Comparison of ENCODE assay signal across 12 mouse cellular contexts in the genomic region with DNA sequence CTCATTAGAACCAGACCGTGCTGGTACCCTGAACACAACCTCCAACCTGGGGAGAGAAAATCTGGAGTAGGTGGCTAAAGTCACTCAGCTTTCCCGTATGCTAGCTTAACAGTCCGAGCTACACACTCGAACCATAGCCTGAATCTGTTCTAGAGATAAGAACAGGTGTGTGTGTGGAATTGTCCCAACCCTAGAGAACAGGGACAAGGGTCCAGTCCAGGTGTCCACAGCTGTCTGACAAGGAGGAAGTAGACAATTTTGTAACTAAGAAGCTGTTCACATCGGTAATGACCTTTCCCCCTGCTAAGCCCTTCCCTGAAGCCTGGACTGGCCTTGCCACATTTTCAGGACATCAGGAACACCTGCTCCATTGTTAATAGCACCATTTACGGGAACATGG.
DNase-seq lines count a peak whose midpoint lies in the region; ATAC-seq and TF ChIP-seq lines count a peak whose summit lies in the region.
"Had no signal": no experiment of that assay in that cellular context is flagged by ENCODE, and none has a peak within 500 bp of the region (broad histone marks: within the 10 kb centered on the region; RNA-seq: fewer than 3 reads in every experiment).

No protein-coding gene starts in this region.

- intact Hi-C loops in heart, postnatal 36 days (cut with DNase I) = no loop called here

- TF ChIP-seq EP300 in heart, postnatal 0 days (IDR thresholded peaks at IDR 0.05; ENCODE audit: low read depth) = no peak

- H3K27ac ChIP-seq in heart, postnatal 0 days (ENCODE audit: low read depth) = 0 out of 2 replicates have a peak overlapping the region, but pooled peaks have one; percentile 22
- H3K27ac ChIP-seq in spleen, adult 2 months (ENCODE audit: insufficient read depth, low read length) = peak overlapping the region; percentile 82
- peak overlapping the region; percentile 69 for H3K27ac ChIP-seq in small intestine, adult 2 months (ENCODE audit: insufficient read depth, low read depth, low read length)
- no peak overlapping the region for H3K27ac ChIP-seq in forebrain, embryonic 13.5 days
- H3K27ac ChIP-seq: embryonic facial prominence, embryonic 15.5 days; midbrain, embryonic 10.5 days; neural tube, embryonic 13.5 days had no signal

- no peaks in the 10 kb centered on the region for H3K36me3 ChIP-seq in heart, postnatal 0 days (replicated peaks; ENCODE audit: control insufficient read depth, insufficient read depth, low read length)
- no peaks in the 10 kb centered on the region for H3K36me3 ChIP-seq in spleen, adult 2 months (ENCODE audit: control insufficient read depth, insufficient read depth, low read length)
- no peaks in the 10 kb centered on the region for H3K36me3 ChIP-seq in small intestine, adult 2 months (ENCODE audit: control insufficient read depth, insufficient read depth, low read length)
- no peaks in the 10 kb centered on the region for H3K36me3 ChIP-seq in forebrain, embryonic 13.5 days (ENCODE audit: poor library complexity, severe bottlenecking)
- H3K36me3 ChIP-seq: embryonic facial prominence, embryonic 15.5 days; G1E; midbrain, embryonic 10.5 days; neural tube, embryonic 13.5 days had no signal

- no peak overlapping the region for H3K4me3 ChIP-seq in heart, postnatal 0 days (ENCODE audit: low read depth, low read length)
- H3K4me3 ChIP-seq in spleen, adult 2 months (ENCODE audit: extremely low read depth, insufficient read depth, insufficient read length) = no peak overlapping the region
- no peak overlapping the region for H3K4me3 ChIP-seq in small intestine, adult 2 months (ENCODE audit: low read depth, low read length)
- no peak overlapping the region for H3K4me3 ChIP-seq in forebrain, embryonic 13.5 days
- H3K4me3 ChIP-seq: embryonic facial prominence, embryonic 15.5 days; midbrain, embryonic 10.5 days; neural tube, embryonic 13.5 days had no signal

- H3K27me3 ChIP-seq in heart, postnatal 0 days (ENCODE audit: control insufficient read depth, insufficient read depth, low read length) = no peaks in the 10 kb centered on the region
- no peaks in the 10 kb centered on the region for H3K27me3 ChIP-seq in spleen, adult 2 months (ENCODE audit: control insufficient read depth, insufficient read depth, low read length)
- no peaks in the 10 kb centered on the region for H3K27me3 ChIP-seq in small intestine, adult 2 months (ENCODE audit: control insufficient read depth, insufficient read depth, low read length)
- 0 out of 2 replicates have a peak, but pooled peaks cover 4% of the 10 kb centered on the region for H3K27me3 ChIP-seq in forebrain, embryonic 13.5 days
- H3K27me3 ChIP-seq: embryonic facial prominence, embryonic 15.5 days had no signal

- H3K4me1 ChIP-seq in heart, postnatal 0 days (ENCODE audit: control insufficient read depth, insufficient read depth) = peaks cover 18% of the 10 kb centered on the region
- H3K4me1 ChIP-seq in spleen, adult 2 months (ENCODE audit: control insufficient read depth, insufficient read depth, insufficient read length) = peaks cover 28% of the 10 kb centered on the region; the same call in 1 of the 2 replicates
- H3K4me1 ChIP-seq in small intestine, adult 2 months (ENCODE audit: control insufficient read depth, insufficient read depth, insufficient read length, low read length) = peaks cover 13% of the 10 kb centered on the region
- peaks cover 20% of the 10 kb centered on the region for H3K4me1 ChIP-seq in forebrain, embryonic 13.5 days

- no peak for TF ChIP-seq CTCF in heart, postnatal 0 days (IDR thresholded peaks at IDR 0.05; ENCODE audit: low read depth)
- TF ChIP-seq CTCF in spleen, adult 2 months (IDR thresholded peaks at IDR 0.05; ENCODE audit: extremely low read depth, insufficient read depth, insufficient read length, insufficient replicate concordance) = no peak
- TF ChIP-seq CTCF in small intestine, adult 2 months (IDR thresholded peaks at IDR 0.05; ENCODE audit: extremely low read depth, insufficient read length, insufficient replicate concordance, low read depth, low read length) = no peak

- no peak overlapping the region for H3K4me2 ChIP-seq in heart, postnatal 0 days (ENCODE audit: low read depth, low read length)
- H3K4me2 ChIP-seq in forebrain, embryonic 13.5 days = no peak overlapping the region
- H3K4me2 ChIP-seq: embryonic facial prominence, embryonic 15.5 days had no signal

- WGBS in heart, postnatal 0 days = 49% methylated on average over 6 of the region's 6 CpGs
- WGBS in spleen, adult 2 months = 27% methylated on average over 6 of the region's 6 CpGs
- 17% methylated on average over 6 of the region's 6 CpGs for WGBS in small intestine, adult 2 months
- WGBS in forebrain, embryonic 13.5 days = 77% methylated on average over 6 of the region's 6 CpGs

- H3K9me3 ChIP-seq in heart, postnatal 0 days (replicated peaks; ENCODE audit: control insufficient read depth, low read length) = no peaks in the 10 kb centered on the region
- no peaks in the 10 kb centered on the region for H3K9me3 ChIP-seq in forebrain, embryonic 13.5 days (replicated peaks)
- H3K9me3 ChIP-seq: embryonic facial prominence, embryonic 15.5 days; G1E; midbrain, embryonic 10.5 days; neural tube, embryonic 13.5 days had no signal

- H3K9ac ChIP-seq in heart, postnatal 0 days (replicated peaks; ENCODE audit: low read depth, low read length) = no peak overlapping the region
- H3K9ac ChIP-seq in forebrain, embryonic 13.5 days = no peak overlapping the region
- H3K9ac ChIP-seq: embryonic facial prominence, embryonic 15.5 days; neural tube, embryonic 13.5 days had no signal

- no peak for ATAC-seq in heart, postnatal 0 days (ENCODE audit: insufficient read depth, low read depth)
- no peak for ATAC-seq in forebrain, embryonic 13.5 days

- no peak for TF ChIP-seq POLR2A in spleen, adult 2 months (IDR thresholded peaks at IDR 0.05; ENCODE audit: low read depth, low read length)
- TF ChIP-seq POLR2A in small intestine, adult 2 months (IDR thresholded peaks at IDR 0.05; ENCODE audit: low read depth, low read length) = no peak

- no peak for DNase-seq in heart, postnatal 0 days (ENCODE audit: low spot score)
- DNase-seq in heart, postnatal 36 days = no peak
- DNase-seq in spleen, adult 2 months (ENCODE audit: low read depth in 1 of 2, low spot score in 2 of 2) = no peak
- no peak for DNase-seq in spleen, postnatal 10 days (ENCODE audit: low spot score in 2 of 2)
- DNase-seq in gonadal fat pad, adult 2 months (ENCODE audit: low read depth) = peak; percentile 33
- DNase-seq: cerebellum, adult 9-10 months had no signal
